Mouse (Mus musculus) testis, adult 2 months (tissue): ENCODE results near the gene Zfp652.

Source experiments
- CTCF ChIP-seq: fragments of 200-500 bp; IDR thresholded peaks from 2 replicates; pipeline ENCODE4 v1.5.1; 2012; ENCODE audit warnings: low read depth, mild to moderate bottlenecking, inconsistent platforms, low read length, moderate library complexity; ENCODE audit not compliant: control insufficient read depth, insufficient read depth, insufficient replicate concordance
- POLR2A ChIP-seq: fragments of 200-500 bp; IDR thresholded peaks from 2 replicates; pipeline ENCODE4 v1.6.1; 2012; ENCODE audit warnings: low read depth, mild to moderate bottlenecking, inconsistent platforms, low read length, moderate library complexity; ENCODE audit not compliant: control insufficient read depth

GRCm38 (mm10) chr11:95781557-95781956, 69.1 kb downstream of the Zfp652 start:
- no peak for TF ChIP-seq CTCF
- TF ChIP-seq POLR2A = no peak
